Mouse (Mus musculus) right cerebral cortex, postnatal 25 days (tissue): ENCODE results near the gene Tex48.

Experiments used
- DNase-seq: peaks from one replicate; pipeline ENCODE4 v3.0.0; 2022

The Tex48 gene

GRCm38 (mm10) chr4:63594459-63595110 is 27.6 kb downstream of the Tex48 start:
- DNase-seq, result no peak

GRCm38 (mm10) chr4:63590538-63590937 is 31.7 kb downstream of the Tex48 start:
- no peak for DNase-seq

GRCm38 (mm10) chr4:63589987-63590386 is 32.2 kb downstream of the Tex48 start:
- no peak for DNase-seq

GRCm38 (mm10) chr4:63586240-63586639 is 36.0 kb downstream of the Tex48 start:
- no peak for DNase-seq

- no peak for DNase-seq
These were observed 37.0 kb downstream of the Tex48 start for GRCm38 (mm10) chr4:63585216-63585615.

- no peak for DNase-seq
These were observed 39.6 kb downstream of the Tex48 start for GRCm38 (mm10) chr4:63582580-63582979.

- no peak for DNase-seq
These were observed 42.1 kb downstream of the Tex48 start for GRCm38 (mm10) chr4:63580078-63580477.

GRCm38 (mm10) chr4:63579649-63580048 is 42.6 kb downstream of the Tex48 start:
- DNase-seq, result no peak

- no peak for DNase-seq
These were observed 49.6 kb downstream of the Tex48 start for GRCm38 (mm10) chr4:63572621-63573020.

- DNase-seq, result no peak
These were observed 51.9 kb downstream of the Tex48 start for GRCm38 (mm10) chr4:63570208-63570781.

GRCm38 (mm10) chr4:63569322-63569721 is 52.9 kb downstream of the Tex48 start:
- no peak for DNase-seq

- DNase-seq, result no peak
These were observed 54.4 kb downstream of the Tex48 start for GRCm38 (mm10) chr4:63567712-63568390.

GRCm38 (mm10) chr4:63562742-63563141 is 59.5 kb downstream of the Tex48 start:
- DNase-seq, result no peak

GRCm38 (mm10) chr4:63561861-63562675 is 60.2 kb downstream of the Tex48 start:
- DNase-seq, result no peak

- DNase-seq, result no peak
These were observed 62.1 kb downstream of the Tex48 start for GRCm38 (mm10) chr4:63560079-63560478.

- no peak for DNase-seq
These were observed 63.0 kb downstream of the Tex48 start for GRCm38 (mm10) chr4:63559127-63559697.

GRCm38 (mm10) chr4:63558407-63559081 is 63.7 kb downstream of the Tex48 start, which contains the start of gene Tmem268:
TSS of gene Tmem268 (plus strand) at chr4:63558781.
- peak; percentile 77 for DNase-seq

GRCm38 (mm10) chr4:63557124-63558059 is 64.8 kb downstream of the Tex48 start:
- no peak for DNase-seq
